Mouse (Mus musculus) stomach, embryonic 16.5 days (tissue): ENCODE measurements around the gene Mei1. TPM values are rescaled to one million over a fixed set of nuclear protein-coding genes. Genes with fewer than 3 reads are reported as not detected.
A peak's percentile ranks its signal among the peaks of the same experiment; 100 is the strongest.

ENCODE experiments used
- ATAC-seq: fragments of 200-750 bp; cut with Nextera tagmentation; 2 replicates; pipeline ENCODE4 v1.8.0; 2017; ENCODE audit warnings: moderate number of reproducible peaks, moderate TSS enrichment; ENCODE audit not compliant: insufficient read depth, low FRiP score
- H3K27ac ChIP-seq: fragments of 300-500 bp; sonication (generic); 2 replicates; pipeline ENCODE4 v1.5.1; 2014; ENCODE audit warnings: low read length
- H3K27me3 ChIP-seq: fragments of 300-500 bp; sonication (generic); 2 replicates; pipeline ENCODE4 v1.6.1; 2014; ENCODE audit warnings: low read length, control low read depth, mixed read lengths; ENCODE audit not compliant: control insufficient read depth, insufficient read depth
- H3K36me3 ChIP-seq: fragments of 300-500 bp; sonication (generic); 2 replicates; pipeline ENCODE4 v1.6.1; 2014; ENCODE audit warnings: low read length; ENCODE audit not compliant: control insufficient read depth, insufficient read depth
- H3K4me1 ChIP-seq: fragments of 300-500 bp; sonication (generic); 2 replicates; pipeline ENCODE4 v1.6.1; 2014; ENCODE audit warnings: low read length, control low read depth, mixed read lengths; ENCODE audit not compliant: control insufficient read depth, insufficient read depth
- H3K4me2 ChIP-seq: fragments of 300-500 bp; sonication (generic); 2 replicates; pipeline ENCODE4 v1.6.1; 2014; ENCODE audit warnings: low read depth, low read length, mixed read lengths
- H3K4me3 ChIP-seq: fragments of 300-500 bp; sonication (generic); replicated peaks from 2 replicates; pipeline ENCODE4 v1.5.1; 2014; ENCODE audit warnings: mild to moderate bottlenecking, low read length
- H3K9ac ChIP-seq: fragments of 300-500 bp; sonication (generic); 2 replicates; pipeline ENCODE4 v1.6.1; 2014; ENCODE audit warnings: low read length
- H3K9me3 ChIP-seq: fragments of 300-500 bp; sonication (generic); replicated peaks from 2 replicates; pipeline ENCODE4 v1.6.1; 2016; ENCODE audit warnings: low read length, control low read depth; ENCODE audit not compliant: control insufficient read depth
- WGBS: fragments of 180-500 bp; shearing (Covaris S2); extraction: QIAGEN DNeasy Blood & Tissue Kit; methylation state at CpG from one replicate; pipeline ENCODE4 v1.1.7; 2014; 5-methylcytosine and 5-hydroxymethylcytosine counted together
- polyA plus RNA-seq: library from polyadenylated mRNA; unstranded; fragments of >200 nt; fragmentation: Nextera tagmentation; extraction: Ambion mirVana; gene quantifications from 2 replicates; pipeline ENCODE4 v1.2.1, GENCODE M21; 2015

Gene Mei1
- polyA plus RNA-seq, 1 experiment from 2014 or later: 0.03 TPM

DNA sequence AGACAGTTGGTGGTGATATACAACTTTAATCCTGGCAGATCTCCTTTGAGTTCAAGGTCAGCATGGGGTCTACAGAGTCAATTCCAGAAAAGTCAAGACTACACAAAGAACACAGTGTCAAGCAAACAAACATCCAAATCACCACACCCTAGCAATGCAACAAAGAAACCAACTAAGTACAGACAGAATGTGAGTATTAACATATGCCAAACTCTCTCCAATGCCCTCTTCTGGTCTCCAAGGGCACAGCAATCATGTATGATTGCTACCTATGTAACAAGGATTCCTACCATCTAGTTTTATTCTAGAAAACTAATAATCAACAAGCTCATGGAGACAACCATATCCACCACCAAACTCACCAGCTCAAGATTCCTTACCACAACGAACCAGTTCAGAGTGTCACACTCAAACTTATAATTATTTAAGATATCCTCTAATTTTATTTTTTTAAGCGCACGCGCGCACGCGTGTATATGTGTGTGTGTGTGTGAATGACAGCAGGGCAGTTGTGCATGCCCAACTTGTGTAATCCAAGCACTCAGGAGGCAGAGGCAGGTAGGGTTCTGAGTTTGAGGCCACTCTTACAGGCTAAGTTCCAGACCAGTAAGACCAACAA lies 25.5 kb upstream of the Mei1 start:
- Histone ChIP-seq H3K36me3 (0 out of 2 replicates have a peak, but pooled peaks cover 3% of the 10 kb centered on the region), H3K27me3 (no peaks in the 10 kb centered on the region), H3K27ac (no peak overlapping the region), H3K4me1 (peaks cover 14% of the 10 kb centered on the region), H3K4me2 (no peak overlapping the region), H3K4me3 (no peak overlapping the region), H3K9ac (no peak overlapping the region), H3K9me3 (no peaks in the 10 kb centered on the region)
- ATAC-seq: no peak
- WGBS: 95% methylated on average over 7 of the region's 7 CpGs

DNA sequence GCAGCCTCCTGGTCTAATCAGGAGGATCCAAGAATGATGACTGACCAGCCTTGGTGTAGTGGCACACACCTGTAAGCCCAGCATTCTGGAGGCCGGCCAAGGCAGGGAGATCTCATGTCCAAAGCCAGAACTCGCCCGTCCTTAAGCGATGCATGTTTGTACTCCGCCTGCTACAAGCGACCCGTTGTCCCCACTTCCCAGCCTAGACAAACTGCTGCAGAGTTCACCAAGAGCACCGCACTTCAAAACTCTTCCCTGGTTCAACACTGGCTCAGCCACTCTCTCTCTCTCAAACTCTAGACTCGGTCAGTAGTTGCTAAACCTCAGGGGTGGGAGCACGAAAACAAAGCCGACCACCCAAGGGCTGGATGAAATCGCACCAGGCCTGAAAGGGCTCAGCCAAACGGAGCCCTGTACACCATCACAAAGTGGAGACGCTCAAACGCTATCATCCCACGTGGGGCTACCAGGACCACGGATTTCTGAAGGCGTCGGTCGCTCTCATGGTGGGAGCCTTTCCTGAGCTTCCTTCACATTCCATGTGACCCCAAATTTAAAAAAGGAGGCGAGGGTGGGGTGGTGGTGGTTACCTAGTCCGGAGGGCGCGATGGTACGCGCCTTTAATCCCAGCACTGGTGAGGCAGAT lies 23.4 kb upstream of the Mei1 start:
- WGBS: 2% methylated on average over 26 of the region's 26 CpGs
- Histone ChIP-seq H3K27ac (peak overlapping the region; percentile 42), H3K9me3 (no peaks in the 10 kb centered on the region), H3K4me1 (peaks cover 14% of the 10 kb centered on the region), H3K9ac (peak overlapping the region; percentile 96), H3K36me3 (0 out of 2 replicates have a peak, but pooled peaks cover 3% of the 10 kb centered on the region), H3K4me3 (peak overlapping the region; percentile 98), H3K27me3 (no peaks in the 10 kb centered on the region), H3K4me2 (peak overlapping the region; percentile 99)
- ATAC-seq: peak; percentile 28; the same call in 1 of the 2 replicates

DNA sequence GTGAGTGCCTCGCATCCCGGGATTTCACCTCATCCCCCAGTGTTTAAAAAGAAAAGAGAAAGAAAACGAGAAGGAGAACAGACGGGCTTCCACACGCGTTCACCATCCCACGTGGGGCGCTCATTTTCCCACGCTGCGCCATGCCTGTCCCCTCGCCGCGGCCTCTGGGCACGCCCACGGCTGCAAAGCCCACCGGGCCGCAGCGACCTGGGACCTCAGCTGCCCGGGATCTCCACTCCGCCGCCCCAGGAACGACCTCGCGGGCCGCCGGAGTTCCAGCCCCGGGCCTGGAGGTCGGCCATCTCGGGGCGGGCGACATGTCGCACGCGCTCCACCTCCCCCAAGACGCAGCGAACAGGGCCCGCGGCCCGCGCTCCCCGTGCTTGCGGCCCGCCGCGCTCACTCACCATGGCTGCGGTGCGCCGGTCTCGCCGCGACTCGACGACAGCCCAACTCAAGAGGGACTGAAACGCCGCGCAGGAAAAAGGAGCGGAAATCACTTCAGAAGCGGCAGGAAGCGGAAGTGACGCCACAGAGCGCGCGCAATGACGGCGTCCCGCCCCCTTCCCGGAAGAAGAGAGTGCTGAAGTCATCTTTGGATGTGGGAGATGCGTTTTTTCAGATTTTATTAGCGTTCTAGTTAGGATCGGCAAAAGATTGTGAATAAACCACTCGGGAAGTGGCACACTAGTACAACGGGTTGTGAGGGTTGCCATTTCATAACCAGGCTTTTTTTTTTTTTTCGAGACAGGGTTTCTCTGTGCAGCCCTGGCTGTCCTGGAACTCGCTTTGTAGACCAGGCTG lies 22.5 kb upstream of the Mei1 start, which contains the start of gene Snu13:
Snu13 (minus strand) TSS at position 519 of the 804 bp plus-strand sequence.
- H3K27ac ChIP-seq: peak within 1 kb of the TSS; percentile 84
- H3K36me3 ChIP-seq: 0 out of 2 replicates have a peak, but pooled peaks cover 3% of the 10 kb centered on the region
- H3K9ac ChIP-seq: peak within 1 kb of the TSS; percentile 96
- peak within 1 kb of the TSS; percentile 98 for H3K4me3 ChIP-seq
- no peaks in the 10 kb centered on the region for H3K9me3 ChIP-seq
- WGBS: under 1% methylated on average over 74 of the region's 74 CpGs
- ATAC-seq: peak; percentile 91
- H3K27me3 ChIP-seq: no peaks in the 10 kb centered on the region
- peaks cover 14% of the 10 kb centered on the region for H3K4me1 ChIP-seq
- H3K4me2 ChIP-seq: peak within 1 kb of the TSS; percentile 99

DNA sequence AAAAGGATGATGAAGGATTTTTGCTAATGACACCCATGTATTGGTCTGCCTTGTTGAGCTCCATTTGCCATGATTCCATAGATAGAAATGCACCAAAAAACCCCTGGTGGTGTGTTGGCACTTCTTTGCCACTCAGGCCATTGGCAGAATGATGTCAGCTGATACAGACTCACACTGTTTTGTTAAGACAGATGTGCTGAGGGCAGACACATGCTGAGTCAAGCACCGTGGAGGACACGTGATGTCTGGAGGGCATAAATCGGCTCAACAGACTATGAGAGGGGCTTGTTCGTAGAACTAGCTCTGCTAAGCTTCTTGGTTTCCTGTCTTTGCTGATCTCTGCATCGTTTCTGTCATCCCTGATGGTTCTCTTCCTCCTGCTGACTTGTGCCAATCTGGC lies 17.3 kb upstream of the Mei1 start:
- Histone ChIP-seq H3K27ac (no peak overlapping the region), H3K36me3 (no peaks in the 10 kb centered on the region), H3K4me3 (no peak overlapping the region), H3K9me3 (no peaks in the 10 kb centered on the region), H3K27me3 (no peaks in the 10 kb centered on the region), H3K9ac (no peak overlapping the region), H3K4me2 (no peak overlapping the region), H3K4me1 (0 out of 2 replicates have a peak, but pooled peaks cover 3% of the 10 kb centered on the region)
- 63% methylated on average over 5 of the region's 5 CpGs for WGBS
- ATAC-seq: no peak

DNA sequence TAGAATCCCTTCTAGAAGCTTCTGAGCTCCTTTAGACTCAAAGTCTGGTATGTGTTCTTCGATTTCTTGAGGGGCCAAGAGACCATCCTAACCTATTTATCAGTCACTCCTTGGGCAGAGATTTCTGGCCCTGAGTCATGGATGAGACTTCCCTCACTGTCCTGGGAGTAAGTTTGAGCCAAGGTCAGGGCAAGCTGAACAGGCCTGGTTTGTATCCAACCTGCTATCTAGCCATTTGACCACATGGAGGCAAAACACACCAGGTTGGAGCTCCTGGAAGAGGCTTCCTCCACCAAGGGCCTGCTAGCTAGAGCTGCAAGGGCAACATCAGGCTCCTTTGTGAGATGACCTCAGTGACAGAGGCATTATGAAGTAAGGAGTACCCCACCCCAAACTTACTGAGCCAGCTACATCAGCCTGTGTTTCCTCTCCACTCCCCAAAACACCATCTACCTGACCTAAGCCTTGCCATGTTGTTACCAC lies 11.0 kb upstream of the Mei1 start, which contains the start of gene 4930407I10Rik:
4930407I10Rik (plus strand) TSS at position 433 of the 483 bp plus-strand sequence.
- Histone ChIP-seq H3K9me3 (no peaks in the 10 kb centered on the region), H3K27me3 (no peaks in the 10 kb centered on the region), H3K4me3 (no peak within 1 kb of the TSS), H3K9ac (no peak within 1 kb of the TSS), H3K36me3 (no peaks in the 10 kb centered on the region), H3K4me1 (no peaks in the 10 kb centered on the region), H3K27ac (no peak within 1 kb of the TSS), H3K4me2 (no peak within 1 kb of the TSS)
- no peak for ATAC-seq
- 86% methylated on average over 1 of the region's 1 CpGs for WGBS

DNA sequence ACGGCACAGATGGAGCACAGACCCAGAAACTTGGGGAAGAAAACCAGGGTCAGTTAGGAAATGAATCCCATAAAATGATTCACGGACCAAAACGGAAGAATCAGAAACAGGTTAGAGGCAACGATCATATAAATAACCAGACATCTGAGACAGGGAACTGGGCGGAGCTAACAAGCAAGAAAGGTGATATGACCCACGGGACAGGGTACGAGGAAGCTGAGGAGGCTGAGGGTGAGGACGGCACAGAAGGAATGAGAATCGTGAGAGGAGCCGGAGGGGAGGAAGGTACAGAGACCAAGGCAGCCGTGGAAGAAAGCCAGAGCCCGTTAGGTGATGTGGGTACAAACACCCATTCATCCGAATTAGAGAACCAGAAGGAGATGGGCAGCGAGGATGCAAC lies 5.9 kb upstream of the Mei1 start:
- H3K4me3 ChIP-seq: no peak overlapping the region
- H3K9ac ChIP-seq: no peak overlapping the region
- H3K4me1 ChIP-seq: no peaks in the 10 kb centered on the region
- 59% methylated on average over 14 of the region's 14 CpGs for WGBS
- no peaks in the 10 kb centered on the region for H3K36me3 ChIP-seq
- ATAC-seq: no peak
- H3K27ac ChIP-seq: no peak overlapping the region
- peaks cover 17% of the 10 kb centered on the region for H3K27me3 ChIP-seq
- no peak overlapping the region for H3K4me2 ChIP-seq
- no peaks in the 10 kb centered on the region for H3K9me3 ChIP-seq

DNA sequence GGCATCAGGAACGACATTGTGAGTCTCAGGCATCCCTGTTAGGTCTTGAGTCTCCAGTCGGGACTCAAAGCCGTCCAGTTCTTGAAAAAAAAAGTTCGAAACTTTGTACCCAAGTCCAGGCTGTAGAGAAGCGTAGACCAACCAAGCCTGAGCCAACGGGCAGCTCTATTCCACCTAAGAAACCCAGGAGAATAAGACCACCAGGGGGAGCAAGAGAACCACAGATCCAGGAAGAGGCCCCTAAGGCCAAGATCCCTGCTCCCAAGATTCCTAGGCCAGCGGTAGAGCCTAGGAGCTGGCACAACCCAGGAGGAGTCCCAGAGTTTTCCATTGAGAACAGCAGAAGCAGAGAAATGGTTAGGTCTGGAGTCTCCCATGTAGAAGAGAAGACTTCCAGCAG lies 4.3 kb upstream of the Mei1 start:
- Histone ChIP-seq H3K4me1 (no peaks in the 10 kb centered on the region), H3K9me3 (no peaks in the 10 kb centered on the region), H3K4me3 (no peak overlapping the region), H3K36me3 (no peaks in the 10 kb centered on the region), H3K27me3 (peaks cover 31% of the 10 kb centered on the region), H3K4me2 (peak overlapping the region; percentile 14; the same call in 1 of the 2 replicates), H3K9ac (no peak overlapping the region), H3K27ac (no peak overlapping the region)
- whole genome bisulfite sequencing: 13% methylated on average over 7 of the region's 7 CpGs
- peak; percentile 62; the same call in 1 of the 2 replicates for ATAC-seq

DNA sequence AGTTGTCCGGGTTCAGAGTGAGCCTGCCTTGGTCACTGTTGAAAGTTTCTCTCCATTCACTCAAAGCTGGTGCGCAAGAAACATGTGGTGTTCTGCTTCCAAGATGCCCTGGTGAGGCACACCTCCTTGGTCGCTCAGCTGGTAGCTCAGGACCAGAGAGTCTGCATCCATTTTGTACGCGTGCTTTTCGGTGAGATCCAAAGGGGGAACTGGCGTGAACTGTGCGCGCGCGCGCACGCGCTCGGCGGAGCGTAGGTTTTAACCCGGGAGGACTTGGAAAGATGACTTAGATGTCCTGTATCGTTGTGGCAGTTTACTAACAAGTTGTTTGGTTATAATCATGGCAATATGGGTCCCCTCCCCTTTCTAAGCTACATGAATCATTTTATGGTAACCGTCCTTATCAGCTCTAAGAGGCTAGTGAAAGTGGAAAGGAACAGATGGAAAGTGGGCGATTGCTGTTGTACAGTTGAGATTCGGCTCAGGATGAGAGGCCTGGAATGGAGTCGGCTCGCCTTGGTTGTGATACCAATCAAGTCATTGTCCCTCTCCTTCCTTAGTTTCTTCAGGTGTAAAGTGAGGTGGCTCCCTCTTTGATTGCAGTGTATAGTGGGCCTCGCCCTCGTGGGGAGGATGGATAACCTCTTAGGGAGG lies 2.1 kb downstream of the Mei1 start:
- H3K36me3 ChIP-seq: no peaks in the 10 kb centered on the region
- no peak overlapping the region for H3K4me3 ChIP-seq
- no peaks in the 10 kb centered on the region for H3K4me1 ChIP-seq
- no peak overlapping the region for H3K4me2 ChIP-seq
- ATAC-seq: no peak
- H3K27ac ChIP-seq: no peak overlapping the region
- no peaks in the 10 kb centered on the region for H3K9me3 ChIP-seq
- no peak overlapping the region for H3K9ac ChIP-seq
- WGBS: 88% methylated on average over 26 of the region's 26 CpGs
- peaks cover 21% of the 10 kb centered on the region for H3K27me3 ChIP-seq
